Mouse (Mus musculus) forebrain, embryonic 12.5 days (tissue): ENCODE results near the gene Lpar4. TPM values are rescaled to one million over a fixed set of nuclear protein-coding genes. Genes with fewer than 3 reads are reported as not detected.

Experiments
- ATAC-seq: fragments of 200-750 bp; cut with Nextera tagmentation; 2 replicates; pipeline ENCODE4 v1.8.0; 2017; ENCODE audit warnings: moderate TSS enrichment; ENCODE audit not compliant: low FRiP score
- H3K27ac ChIP-seq: fragments of 300-500 bp; sonication (generic); 2 replicates; pipeline ENCODE4 v1.5.1; 2016; ENCODE audit warnings: mild to moderate bottlenecking
- H3K27me3 ChIP-seq: fragments of 300-500 bp; sonication (generic); 2 replicates; pipeline ENCODE4 v1.6.1; 2016; ENCODE audit warnings: mild to moderate bottlenecking
- H3K36me3 ChIP-seq: fragments of 300-500 bp; sonication (generic); replicated peaks from 2 replicates; pipeline ENCODE4 v1.6.1; 2016; ENCODE audit warnings: mild to moderate bottlenecking
- H3K4me1 ChIP-seq: fragments of 300-500 bp; sonication (generic); 2 replicates; pipeline ENCODE4 v1.6.1; 2016
- H3K4me2 ChIP-seq: fragments of 300-500 bp; sonication (generic); 2 replicates; pipeline ENCODE4 v1.6.1; 2016; ENCODE audit warnings: mild to moderate bottlenecking, moderate library complexity
- H3K4me3 ChIP-seq: fragments of 300-500 bp; sonication (generic); replicated peaks from 2 replicates; pipeline ENCODE4 v1.5.1; 2016; ENCODE audit warnings: mild to moderate bottlenecking
- H3K9ac ChIP-seq: fragments of 300-500 bp; sonication (generic); 2 replicates; pipeline ENCODE4 v1.6.1; 2016; ENCODE audit warnings: mild to moderate bottlenecking
- H3K9me3 ChIP-seq: fragments of 300-500 bp; sonication (generic); 2 replicates; pipeline ENCODE4 v1.6.1; 2016
- WGBS: fragments of 180-500 bp; shearing (Covaris S2); methylation state at CpG from one replicate; pipeline ENCODE4 v1.1.7; 2016; 5-methylcytosine and 5-hydroxymethylcytosine counted together
- polyA plus RNA-seq: library from polyadenylated mRNA; unstranded; fragments of >200 nt; fragmentation: Nextera tagmentation; extraction: Ambion mirVana; gene quantifications from 2 replicates; pipeline ENCODE4 v1.2.1, GENCODE M21; 2016

The Lpar4 gene
- polyA plus RNA-seq, 1 experiment from 2014 or later = 11.2 TPM

DNA sequence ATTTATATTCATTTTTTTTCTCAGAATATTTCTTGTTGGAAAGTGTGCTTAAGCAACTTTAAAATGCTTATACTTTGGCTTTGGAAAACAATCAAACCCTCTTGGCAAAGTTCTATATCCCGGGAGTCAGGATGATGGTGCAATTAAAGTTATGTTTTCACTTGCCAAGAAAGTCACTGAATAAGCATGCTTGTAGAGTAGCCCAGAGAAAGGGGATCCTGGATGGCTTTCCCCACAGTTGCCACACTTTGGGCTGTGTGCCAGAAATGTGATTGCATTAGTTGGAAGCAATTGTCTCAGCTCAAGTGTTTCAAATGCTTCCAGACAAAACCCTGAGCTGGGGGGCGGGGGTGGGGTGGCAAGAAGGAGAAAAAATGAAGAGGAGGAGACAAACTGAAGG, 43.9 kb downstream of the Lpar4 start:
- Histone ChIP-seq H3K9me3 (no peaks in the 10 kb centered on the region), H3K36me3 (no peaks in the 10 kb centered on the region), H3K4me3 (no peak overlapping the region), H3K9ac (no peak overlapping the region), H3K27ac (no peak overlapping the region), H3K27me3 (no peaks in the 10 kb centered on the region), H3K4me2 (no peak overlapping the region), H3K4me1 (no peaks in the 10 kb centered on the region)
- 49% methylated on average over 2 of the region's 2 CpGs for WGBS
- no peak for ATAC-seq

Other genes starting within 250 kb of the Lpar4 start
- 2.4 and 3.6 TPM in 2 replicates for gene Rtl3, start 80.0 kb upstream of the Lpar4 start, polyA plus RNA-seq
- 0.06 TPM in 1 of 2 replicates, not detected in the other for gene P2ry10, start 167.9 kb downstream of the Lpar4 start, polyA plus RNA-seq
- 0.34 and 0.54 TPM in 2 replicates for gene P2ry10b, start 228.3 kb downstream of the Lpar4 start, polyA plus RNA-seq